Mouse (Mus musculus) cerebellum, adult 11 months (tissue): Measurements from ENCODE around the gene Ltf.

Source experiments
- DNase-seq: peaks from one replicate; pipeline ENCODE4 v3.0.0; 2022

Gene Ltf

DNA sequence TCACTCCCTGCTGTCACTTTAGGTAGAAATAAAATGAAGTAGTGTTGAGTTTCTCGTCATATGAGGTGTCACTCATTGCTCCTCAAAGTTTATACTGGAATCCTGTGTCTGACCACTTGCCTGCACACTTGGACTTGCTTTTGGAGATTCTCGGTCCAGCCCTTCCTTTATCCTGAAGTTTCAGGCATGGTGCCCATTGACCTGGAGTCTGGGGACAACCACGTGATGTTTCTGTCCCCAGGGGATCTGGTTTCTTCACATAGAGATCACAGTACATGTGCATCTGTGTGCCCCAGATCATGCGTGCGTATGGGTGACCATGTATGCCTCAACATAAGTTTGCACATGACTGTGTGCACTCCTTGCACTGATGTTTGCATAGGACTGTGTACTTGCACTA, 23.2 kb downstream of the Ltf start:
- no peak for DNase-seq

DNA sequence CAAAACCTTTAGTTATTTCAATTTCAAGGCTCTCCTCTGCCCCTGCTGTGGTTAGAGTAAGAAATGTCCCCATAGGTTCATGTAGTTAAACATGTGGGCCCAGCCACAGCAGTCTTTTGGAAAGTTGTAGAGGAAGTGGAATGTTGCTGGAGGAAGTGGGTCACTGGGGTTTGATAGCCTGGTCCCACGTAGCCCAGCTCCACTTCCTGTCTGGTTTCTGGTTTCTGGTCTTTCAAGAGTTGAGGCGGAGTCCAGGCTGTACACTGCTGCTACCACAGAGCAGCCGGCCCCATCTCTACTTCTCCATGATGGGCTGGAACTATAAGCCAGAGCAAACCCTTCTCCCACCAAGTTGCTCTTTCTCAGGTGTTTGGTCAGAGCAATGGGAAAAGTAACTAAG, 27.2 kb downstream of the Ltf start:
- no peak for DNase-seq

DNA sequence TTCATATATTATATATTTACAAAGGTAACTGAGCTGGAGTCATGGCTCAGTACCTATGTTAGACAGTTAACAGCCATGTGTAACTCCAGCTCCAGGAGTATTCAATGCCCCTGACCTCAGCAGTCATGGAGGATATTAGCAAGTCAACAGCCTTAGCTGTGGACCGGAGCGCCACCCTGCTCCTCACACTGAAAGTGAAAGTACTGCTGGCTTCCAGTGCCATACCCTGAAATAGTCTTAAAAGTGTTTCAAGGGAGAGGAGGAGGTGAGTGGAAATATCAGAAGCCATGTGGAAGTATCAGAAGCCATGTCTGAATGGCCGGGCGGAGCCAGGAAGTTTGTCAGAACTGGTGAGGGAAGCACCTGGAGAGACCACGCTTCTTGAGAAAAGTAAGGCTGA, 28.2 kb downstream of the Ltf start:
- DNase-seq, result no peak

DNA sequence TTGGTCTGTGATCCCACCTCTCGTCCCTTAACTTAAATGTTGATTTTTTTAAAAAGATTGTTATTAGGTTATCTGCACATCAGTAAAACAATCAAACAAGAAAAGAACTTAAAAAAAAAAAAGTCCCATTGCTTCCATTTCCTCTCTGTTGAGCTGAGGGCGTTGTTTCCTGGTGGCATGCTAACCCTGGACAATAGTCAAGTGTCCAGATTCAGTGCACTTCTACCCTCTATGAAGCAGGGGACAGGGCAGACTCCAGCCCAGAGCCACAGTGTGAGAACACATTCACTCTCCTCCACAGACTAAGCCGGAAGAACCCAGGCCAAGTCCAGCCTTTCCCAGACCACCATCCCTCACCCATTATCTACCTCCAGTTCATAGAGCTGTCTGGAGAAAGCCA, 29.4 kb downstream of the Ltf start:
- no peak for DNase-seq

DNA sequence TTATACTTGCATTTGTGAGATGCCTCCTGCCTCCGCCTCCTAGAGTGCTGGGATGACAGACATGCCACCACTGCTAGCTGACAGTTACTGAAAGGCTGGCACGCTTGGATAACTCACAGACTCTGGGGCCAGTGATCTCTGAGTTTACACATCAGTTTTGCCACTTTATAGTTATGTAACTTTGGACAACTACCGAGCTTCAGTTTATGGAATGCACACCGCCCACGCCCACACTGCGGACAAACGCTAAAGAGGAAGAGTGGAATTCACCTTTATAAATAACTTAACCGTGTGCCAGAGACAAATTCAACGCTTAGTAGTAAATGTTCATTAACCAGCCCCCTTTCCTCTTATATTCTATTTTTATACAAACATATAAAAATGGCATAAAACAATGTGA, 35.9 kb downstream of the Ltf start:
- no peak for DNase-seq

DNA sequence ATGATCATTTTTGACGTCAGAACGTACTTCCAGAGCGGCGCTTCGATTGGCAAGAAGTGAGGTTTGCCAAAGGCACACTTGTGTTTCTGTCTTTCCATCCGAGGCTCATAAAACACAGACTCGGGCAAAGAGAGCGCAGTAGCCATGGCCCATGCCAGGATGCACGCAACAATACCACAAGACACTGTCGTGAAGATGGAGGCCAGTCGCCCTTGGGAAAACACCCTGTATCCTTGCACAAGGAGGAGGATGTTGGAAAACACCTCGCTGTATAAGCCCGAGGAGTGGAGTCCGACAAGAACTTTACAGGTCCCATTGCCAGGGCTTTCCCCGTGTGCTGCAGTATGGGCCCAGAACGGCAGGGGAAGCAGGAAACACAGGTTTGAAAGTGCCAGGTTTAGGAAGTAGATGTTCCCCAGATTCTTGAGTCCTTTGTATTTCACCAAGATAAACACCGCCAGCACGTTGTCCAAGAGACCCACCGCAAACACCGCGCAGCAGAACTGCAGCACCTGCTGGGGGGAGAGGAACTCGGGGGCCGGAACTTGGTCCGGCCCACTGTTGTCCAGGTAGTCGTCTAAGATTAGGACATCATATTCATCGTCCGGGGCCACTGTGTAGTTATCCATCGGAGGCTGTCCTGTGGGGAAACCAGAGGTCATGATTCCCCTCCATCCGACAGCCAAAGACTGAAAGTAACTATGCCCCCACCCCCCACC, 36.9 kb downstream of the Ltf start:
- no peak for DNase-seq

DNA sequence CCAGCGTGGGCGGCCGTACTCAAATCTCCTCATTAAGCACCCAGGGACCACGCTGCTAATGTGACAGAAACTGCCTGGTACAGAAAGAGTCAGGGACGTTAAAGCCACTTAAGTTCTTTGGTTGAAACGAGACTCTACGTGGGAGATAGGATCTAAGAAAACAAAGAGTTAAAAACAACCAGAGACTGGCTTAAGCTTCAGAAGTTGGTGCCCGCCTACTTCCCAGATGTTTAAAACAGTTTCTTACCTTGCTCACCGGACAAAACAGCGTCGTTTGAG, 37.4 kb downstream of the Ltf start:
- no peak for DNase-seq

DNA sequence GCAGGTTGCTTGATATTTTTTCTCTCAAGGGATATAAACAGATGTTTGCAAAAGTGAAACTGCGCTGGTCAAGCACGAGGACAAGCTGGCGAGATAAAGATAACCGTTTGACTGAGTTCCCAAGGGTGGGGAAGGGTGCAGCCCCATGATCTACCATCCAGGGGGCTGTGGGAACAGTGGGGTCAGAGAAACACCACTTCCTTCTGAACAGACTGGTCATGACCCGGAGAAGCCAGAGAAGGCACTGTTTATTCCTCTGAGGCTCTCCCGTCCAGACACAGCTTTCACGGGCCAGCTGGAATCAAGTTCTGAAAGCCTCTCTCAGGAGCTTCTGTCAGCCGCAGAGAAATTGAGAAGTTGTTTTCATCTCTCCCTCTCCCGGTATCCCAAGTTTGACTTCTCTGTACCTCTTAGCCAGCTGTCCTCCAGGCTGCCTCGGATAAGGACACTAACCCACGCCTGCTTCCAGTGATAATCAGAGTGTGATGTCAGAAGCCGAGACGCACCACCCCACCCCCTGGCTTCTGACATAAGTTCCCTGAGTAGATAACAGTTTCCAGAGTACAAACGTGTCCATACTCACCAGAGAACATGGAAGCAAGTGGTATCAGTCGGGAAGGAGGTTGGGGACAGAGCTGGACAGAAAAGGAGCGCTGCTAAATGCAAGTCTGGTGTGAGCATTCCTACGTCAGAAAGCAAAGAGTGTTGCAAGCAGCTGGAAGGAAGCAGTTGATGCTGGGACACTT, 37.9 kb downstream of the Ltf start, which contains the start of gene Ccrl2:
Gene Ccrl2, minus strand, starts transcription at position 722 of the 746 bp plus-strand sequence.
- DNase-seq, result no peak

DNA sequence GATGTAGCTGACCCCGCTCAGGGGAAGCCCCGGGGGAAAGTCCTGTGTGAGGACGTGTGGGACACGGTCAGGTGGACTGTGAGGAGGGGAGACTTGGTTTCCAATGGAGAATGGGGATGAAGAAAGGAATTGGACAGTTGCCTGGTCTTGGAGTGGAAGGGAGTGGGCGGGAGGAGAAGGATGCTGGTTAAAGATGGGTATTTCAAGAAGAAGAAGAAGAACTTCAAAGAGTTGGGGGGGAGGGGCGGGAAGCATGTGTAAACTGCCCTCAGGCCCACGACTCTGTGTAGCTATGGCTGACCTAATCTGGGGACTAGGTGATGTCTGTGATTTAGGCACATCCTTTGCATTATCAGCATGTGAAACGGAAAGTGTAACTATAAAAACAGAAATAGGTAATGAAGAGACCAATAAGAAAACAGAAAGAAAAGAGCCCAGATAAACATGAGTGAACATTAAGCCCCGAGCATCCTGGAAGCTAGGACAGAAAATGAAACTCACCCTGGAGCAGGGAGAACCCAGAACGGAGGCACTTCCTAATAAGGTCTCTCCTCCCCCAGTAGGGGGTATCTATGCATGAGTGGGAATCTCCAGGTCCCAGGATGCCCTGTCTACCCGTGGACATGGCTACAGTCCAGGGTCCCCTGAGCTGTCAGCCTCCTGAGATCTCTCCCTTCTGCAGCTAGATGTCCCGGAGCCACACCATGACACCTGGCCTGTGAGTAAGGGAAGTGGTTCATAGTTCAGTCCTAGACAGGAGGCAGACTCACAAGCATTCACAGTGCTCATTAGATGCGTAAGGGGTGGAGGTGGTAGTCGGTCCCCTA, 38.7 kb downstream of the Ltf start:
- no peak for DNase-seq

DNA sequence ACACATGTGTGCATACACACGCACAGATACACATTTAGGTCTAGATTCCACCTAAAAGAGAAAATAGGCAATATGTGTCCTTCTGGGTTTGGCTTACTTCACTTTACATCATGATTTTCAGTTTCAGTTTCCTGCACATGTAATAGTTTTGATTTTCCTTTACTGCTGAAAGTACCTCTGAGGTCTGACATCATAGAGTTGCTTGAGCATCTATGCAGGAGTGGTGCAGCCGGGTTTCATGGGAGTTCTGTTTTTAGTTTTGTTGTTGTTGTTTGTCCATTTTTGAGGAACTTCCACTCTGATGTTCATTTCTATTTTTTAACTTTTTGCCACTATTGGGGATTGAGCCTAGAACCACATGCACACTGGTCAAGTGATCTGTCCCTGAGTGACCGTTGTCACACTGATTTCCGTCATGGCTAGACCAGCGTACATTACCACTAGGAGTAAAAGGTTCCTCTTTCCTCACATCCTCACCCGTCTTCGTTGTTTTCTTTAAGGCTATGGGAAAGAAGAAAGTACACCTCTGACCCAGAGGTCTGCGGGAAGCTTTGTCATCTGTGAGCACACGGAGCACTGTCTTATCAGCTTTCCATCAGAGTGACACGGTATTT, 40.0 kb downstream of the Ltf start:
- DNase-seq, result no peak

DNA sequence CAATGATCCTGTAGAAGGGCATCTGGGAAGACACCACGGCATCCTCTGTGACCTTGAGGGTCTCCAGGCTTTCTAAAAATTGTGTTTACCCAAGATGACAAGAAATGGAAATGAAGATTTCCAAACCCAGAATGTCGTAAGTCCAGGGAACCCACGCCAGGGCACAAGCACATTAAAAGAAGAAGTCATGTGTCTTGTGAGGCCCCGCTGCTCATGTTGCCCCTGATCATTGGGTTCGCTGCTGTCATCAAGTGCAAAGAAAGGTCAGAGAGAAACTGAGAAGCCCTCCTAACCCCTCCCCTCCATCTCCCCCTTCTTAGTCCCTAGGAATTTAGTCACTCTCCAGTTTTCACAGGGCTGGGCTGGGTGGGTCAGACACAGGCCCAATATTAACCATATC, 43.8 kb downstream of the Ltf start:
- no peak for DNase-seq

DNA sequence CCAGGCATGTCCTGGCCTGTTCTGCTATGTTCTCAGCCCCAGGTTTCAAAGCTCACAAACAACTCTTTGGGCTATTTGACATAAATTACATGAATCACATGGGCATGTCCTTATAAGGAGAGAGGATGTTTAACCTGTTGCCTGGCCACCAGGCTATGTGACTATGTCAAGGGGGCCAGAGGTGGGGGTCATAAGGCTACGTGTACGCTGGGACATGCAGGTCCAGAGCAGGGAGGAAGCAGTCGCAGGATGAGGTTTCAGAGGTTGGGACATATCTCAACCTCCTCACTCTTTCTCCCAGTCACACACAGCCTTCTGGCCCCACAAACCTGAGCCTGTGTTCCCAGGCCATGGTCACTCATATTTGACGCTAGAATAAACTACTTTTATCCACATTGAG, 48.0 kb downstream of the Ltf start:
- DNase-seq, result no peak

DNA sequence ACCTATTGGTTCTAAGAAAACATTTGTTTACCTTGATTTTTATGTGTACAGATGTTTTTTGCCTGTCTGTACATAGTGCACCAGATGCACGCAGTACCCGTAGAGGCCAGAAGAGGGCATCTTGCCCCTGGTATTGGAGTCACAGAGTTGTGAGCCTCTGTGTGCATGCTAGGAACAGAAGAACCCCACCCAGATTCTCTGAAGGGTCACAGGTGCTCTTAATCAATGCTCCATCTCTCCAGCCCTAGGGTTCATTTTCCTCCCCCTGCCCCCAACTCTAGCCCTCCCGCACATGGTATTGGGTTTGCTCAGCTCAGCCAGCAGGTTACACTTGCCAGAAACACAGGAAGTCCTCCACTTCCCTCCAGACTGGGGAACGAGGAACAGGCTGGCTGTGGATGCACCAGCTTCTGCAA, 51.5 kb downstream of the Ltf start:
- DNase-seq, result no peak

DNA sequence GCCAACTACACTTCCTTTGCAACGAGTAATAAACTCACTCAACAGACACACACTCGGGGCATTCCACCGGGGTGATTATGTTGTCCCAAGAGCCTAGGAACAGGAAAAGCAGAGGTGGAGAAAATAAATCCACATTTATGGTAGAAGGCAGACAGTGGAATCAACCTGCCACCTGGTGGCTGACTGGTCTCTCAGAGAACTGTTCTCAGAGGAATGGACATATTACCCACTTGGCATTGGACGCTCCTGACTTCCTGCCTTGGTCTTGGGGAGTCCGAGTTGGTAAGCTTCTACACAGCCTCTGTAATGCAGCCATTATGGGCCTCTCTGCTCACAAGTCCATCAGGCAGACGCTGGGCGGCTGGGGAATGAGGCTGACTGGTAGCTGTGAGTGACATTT, 53.1 kb downstream of the Ltf start:
- no peak for DNase-seq

DNA sequence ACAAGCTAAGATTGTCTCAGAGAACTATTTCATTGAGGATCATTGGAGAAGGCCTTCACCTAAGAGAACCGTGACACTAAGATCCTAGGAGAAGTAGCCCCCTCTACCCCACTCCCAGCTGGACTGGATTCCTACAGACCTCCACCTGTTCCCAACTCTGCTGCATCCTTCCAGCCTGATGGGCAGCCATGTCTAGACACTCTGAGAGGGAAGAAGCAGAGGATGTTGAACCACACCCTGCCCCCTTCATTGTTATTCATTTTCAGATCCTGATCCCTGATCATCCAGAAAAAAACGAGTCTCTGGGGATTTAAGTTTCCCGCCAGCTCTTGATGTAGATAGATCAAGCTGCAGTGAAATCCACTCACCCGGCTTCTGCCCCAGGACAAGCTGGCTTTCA, 53.9 kb downstream of the Ltf start:
- no peak for DNase-seq

DNA sequence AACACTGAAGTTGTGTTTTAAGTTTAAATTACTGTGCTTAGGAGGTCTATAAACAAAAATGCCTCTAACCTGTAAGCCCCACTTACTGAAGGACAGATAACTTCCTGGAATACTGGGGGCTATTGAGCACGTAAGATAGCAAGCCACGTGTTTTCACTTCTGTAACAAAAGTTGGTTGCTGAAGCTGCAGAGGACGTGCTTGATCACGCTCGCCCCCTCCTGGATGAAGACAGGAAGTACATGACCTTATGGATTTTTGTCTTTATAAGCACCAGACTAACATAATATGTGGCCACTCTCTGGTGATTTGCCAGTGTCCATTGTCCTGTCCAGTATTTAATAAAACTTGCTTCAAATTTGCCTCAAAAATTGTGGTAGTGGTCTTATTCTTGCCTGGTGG, 58.7 kb downstream of the Ltf start:
- peak; percentile 10 for DNase-seq

DNA sequence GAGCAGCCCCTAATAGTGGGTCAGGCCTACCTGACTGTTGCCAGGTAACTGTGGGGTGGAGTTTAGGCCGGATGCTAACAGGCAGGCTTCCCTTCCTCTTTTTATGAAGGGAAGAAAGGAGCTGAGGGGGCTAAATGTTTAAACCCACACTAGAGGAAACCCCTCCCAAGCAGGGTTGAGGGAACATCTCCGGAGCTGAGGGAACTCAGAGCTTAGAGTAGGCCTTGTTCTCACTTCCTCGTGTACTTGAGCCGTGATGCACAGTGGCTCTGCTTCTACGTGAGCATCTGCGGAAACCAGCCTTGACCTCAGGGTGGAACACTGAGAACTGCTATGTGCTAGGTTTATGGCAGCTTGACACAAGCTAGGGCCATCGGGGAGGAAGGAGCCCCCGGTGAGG, 61.7 kb downstream of the Ltf start:
- DNase-seq, result no peak

DNA sequence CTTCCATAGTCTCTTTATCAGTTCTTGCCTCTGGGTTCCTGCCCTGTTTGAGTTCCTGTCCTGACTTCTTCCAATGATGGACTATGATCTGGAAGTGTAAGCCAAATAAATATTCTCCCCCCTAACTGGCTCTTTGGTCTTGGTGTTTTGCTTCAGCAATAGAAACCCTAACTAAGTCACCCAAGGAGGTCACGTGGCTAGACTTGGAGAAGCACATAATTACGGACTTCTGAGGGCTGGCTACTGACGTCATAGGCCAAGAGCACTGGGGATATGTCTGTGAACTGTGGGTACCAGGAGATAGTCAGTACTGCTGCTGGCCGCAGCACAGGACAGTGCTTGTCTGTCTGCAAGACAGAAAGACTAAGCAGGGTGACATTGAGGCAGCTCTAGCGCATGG, 62.7 kb downstream of the Ltf start:
- no peak for DNase-seq

DNA sequence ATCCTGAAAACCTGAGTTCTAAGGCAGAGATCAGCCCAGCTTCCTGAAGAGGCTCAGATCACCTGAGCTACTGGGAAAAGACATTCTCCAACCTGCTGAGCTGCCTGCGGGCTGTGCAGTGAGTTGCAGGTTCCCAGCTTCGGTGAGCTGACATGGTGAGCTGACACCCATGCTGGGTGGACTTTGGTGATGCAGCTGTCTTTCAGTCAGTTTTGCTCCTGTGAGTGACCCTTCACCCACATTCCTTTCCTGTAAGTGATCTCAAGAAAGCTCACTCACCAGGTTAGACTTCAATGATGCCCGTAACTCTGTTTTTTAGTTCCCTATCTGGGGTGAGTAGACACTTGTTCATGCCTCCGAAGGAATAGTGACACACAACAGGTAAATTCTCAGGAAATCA, 66.3 kb downstream of the Ltf start:
- DNase-seq, result no peak

DNA sequence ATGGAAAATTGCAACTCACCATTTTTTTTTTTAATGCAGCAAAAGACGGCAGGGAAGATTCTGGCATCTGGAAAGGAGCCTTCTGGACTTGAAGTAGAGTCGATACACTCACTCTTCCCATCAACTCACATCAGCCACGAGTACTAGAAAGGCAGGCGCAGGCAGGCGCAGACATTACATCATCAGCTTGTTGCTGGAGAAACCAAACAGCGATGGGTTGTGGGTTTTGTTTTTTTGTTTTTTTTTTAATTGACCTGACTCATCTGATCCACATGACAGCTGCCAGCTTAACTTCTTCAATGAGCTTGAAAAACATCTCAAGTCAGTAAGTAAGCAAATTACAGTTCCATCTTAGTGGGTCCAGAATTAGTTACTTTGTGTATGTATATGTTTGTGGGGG, 67.1 kb downstream of the Ltf start:
- no peak for DNase-seq

DNA sequence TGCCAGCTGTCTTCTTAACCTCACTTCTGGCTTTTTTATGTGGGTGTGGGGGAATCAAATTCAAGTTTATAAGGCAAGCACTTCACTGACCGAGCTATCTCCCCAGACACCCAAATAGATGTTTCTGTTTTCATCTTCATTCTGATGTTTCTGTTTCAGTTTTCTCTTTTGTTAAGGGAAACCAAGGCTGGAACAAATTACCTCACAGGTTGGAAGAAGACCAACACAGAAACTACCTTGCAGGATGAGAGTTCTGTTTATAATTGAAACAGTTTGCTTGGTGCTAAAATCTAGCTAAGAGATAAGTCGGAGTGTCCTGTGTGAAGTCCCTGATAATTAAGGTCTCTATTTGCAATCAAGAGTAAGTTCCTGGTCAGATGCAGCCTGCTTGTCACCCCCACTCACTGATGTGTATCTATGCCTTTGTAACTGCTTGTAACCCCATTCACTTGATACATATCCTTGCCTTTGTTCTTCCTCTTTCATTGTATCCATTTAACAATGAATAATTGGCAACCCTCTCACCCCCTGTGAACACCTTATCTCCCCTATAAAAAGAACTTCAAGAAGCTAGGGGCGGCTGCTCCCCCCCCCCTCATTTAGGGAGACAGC, 68.0 kb downstream of the Ltf start:
- no peak for DNase-seq

DNA sequence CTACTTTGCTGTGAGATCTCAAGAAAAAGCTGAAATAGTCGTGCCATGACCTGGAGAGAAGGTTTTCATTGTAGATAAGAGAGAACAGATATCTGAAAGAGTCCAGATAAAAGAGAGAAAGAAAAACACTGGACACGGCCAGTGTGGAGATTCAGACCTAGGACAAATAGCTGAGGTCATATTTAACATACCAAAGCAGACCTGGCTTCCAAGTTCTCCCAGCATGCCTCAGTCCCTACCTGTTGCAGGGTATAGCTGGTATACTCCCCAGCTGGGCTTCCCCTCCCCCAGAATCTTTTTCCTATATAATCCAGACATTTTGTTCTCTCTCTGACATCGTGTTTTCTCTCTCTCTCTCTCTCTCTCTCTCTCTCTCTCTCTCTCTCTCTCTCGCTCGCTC, 68.9 kb downstream of the Ltf start:
- no peak for DNase-seq

DNA sequence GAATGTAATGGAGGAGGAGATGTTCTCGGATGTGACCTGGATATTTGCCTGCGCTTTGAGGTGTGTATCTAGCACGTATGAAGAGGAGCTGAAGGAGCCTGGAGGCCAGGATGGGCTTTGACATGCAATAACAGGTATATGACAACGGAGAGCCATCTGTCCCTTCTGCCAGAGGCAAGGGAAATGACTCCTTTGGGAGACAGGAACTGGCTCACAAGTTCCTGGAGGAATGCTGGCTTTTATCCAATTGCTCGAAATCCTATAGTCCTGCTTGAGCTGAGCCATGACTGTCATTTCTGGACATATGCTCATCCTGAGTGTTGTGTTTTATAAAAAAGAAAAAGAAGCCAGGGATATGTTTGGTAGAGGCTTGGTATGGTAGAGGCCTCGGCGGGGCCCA, 69.8 kb downstream of the Ltf start:
- DNase-seq, result no peak
